In the genomic region with DNA sequence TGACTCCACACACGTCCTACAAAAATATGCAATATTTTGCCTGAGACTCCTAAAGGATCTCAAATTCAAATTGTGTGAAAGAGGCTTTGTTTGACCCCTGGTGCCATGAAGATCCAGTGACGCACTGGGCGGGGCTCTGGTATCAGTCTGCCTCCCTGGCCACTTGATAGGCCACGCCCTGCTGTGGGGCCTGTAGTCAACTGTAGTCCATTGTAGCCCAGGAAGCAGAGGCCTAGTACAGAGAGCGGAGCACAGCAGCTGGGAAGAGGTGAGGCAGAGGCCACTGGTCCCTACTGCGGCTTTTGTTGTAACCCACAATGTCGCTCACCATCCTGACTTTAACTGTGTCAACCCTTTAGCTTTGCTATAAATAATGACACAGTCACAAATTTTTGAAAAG, we compare ENCODE assay signal across 9 mouse cellular contexts.
DNase-seq lines count a peak whose midpoint lies in the region; ATAC-seq and TF ChIP-seq lines count a peak whose summit lies in the region.
"Had no signal": no experiment of that assay in that cellular context is flagged by ENCODE, and none has a peak within 500 bp of the region (broad histone marks: within the 10 kb centered on the region; RNA-seq: fewer than 3 reads in every experiment).

No protein-coding gene starts in this region.

- TF ChIP-seq CTCF in lung, adult 2 months (IDR thresholded peaks at IDR 0.05; ENCODE audit: insufficient read depth, low read length) = no peak

- TF ChIP-seq POLR2A in lung, adult 2 months (IDR thresholded peaks at IDR 0.05; ENCODE audit: borderline replicate concordance, extremely low read depth, low read depth, low read length) = no peak

- H3K27me3 ChIP-seq in embryonic facial prominence, embryonic 12.5 days = no peaks in the 10 kb centered on the region
- H3K27me3 ChIP-seq in liver, embryonic 11.5 days (replicated peaks; ENCODE audit: control insufficient read depth, insufficient read depth, low read length) = no peaks in the 10 kb centered on the region
- no peaks in the 10 kb centered on the region for H3K27me3 ChIP-seq in stomach, embryonic 14.5 days (ENCODE audit: control insufficient read depth, insufficient read depth, low read length)

- H3K4me3 ChIP-seq in lung, adult 2 months (replicated peaks; ENCODE audit: extremely low read depth, low read depth, low read length) = no peak overlapping the region
- no peak overlapping the region for H3K4me3 ChIP-seq in embryonic facial prominence, embryonic 12.5 days
- H3K4me3 ChIP-seq in liver, embryonic 11.5 days (ENCODE audit: low read depth, low read length) = no peak overlapping the region
- no peak overlapping the region for H3K4me3 ChIP-seq in stomach, embryonic 14.5 days (ENCODE audit: low read depth, low read length)
- H3K4me3 ChIP-seq: layer of hippocampus, adult 2 months had no signal

- intact Hi-C loops in left cerebral cortex, postnatal 14 days (cut with DNase I) = no loop called here

- H3K9me3 ChIP-seq in embryonic facial prominence, embryonic 12.5 days = no peaks in the 10 kb centered on the region
- no peaks in the 10 kb centered on the region for H3K9me3 ChIP-seq in liver, embryonic 11.5 days (ENCODE audit: control insufficient read depth, low read length)
- H3K9me3 ChIP-seq in stomach, embryonic 14.5 days (ENCODE audit: control insufficient read depth, low read depth, low read length) = no peaks in the 10 kb centered on the region

- WGBS in lung, adult 2 months = 83% methylated on average over 7 of the region's 7 CpGs
- WGBS in embryonic facial prominence, embryonic 12.5 days = 51% methylated on average over 7 of the region's 7 CpGs
- WGBS in liver, embryonic 11.5 days = 53% methylated on average over 7 of the region's 7 CpGs
- WGBS in stomach, embryonic 14.5 days = 78% methylated on average over 7 of the region's 7 CpGs

- ATAC-seq in embryonic facial prominence, embryonic 12.5 days (ENCODE audit: insufficient number of reproducible peaks, insufficient read depth, low FRiP score, low TSS enrichment) = 0 out of 2 replicates have a peak, but pooled peaks have one; percentile 56
- ATAC-seq in liver, embryonic 11.5 days (replicated peaks; ENCODE audit: low FRiP score) = peak; percentile 99
- ATAC-seq in stomach, embryonic 14.5 days (ENCODE audit: insufficient number of reproducible peaks, insufficient read depth, low FRiP score, low read depth) = peak; percentile 87

- H3K4me1 ChIP-seq in lung, adult 2 months (ENCODE audit: control insufficient read depth, insufficient read depth, low read length) = no peaks in the 10 kb centered on the region; the same call in 1 of the 2 replicates
- H3K4me1 ChIP-seq in embryonic facial prominence, embryonic 12.5 days = peaks cover 6% of the 10 kb centered on the region; the same call in 1 of the 2 replicates
- peaks cover 24% of the 10 kb centered on the region for H3K4me1 ChIP-seq in liver, embryonic 11.5 days (replicated peaks; ENCODE audit: control insufficient read depth, insufficient read depth, low read length)
- no peaks in the 10 kb centered on the region for H3K4me1 ChIP-seq in stomach, embryonic 14.5 days (ENCODE audit: control insufficient read depth, insufficient read depth, low read length)

- H3K9ac ChIP-seq in embryonic facial prominence, embryonic 12.5 days = no peak overlapping the region
- peak overlapping the region; percentile 4; the same call in 1 of the 2 replicates for H3K9ac ChIP-seq in liver, embryonic 11.5 days (ENCODE audit: low read depth, low read length)
- no peak overlapping the region for H3K9ac ChIP-seq in stomach, embryonic 14.5 days (replicated peaks; ENCODE audit: low read depth, low read length)

- no peak overlapping the region for H3K4me2 ChIP-seq in embryonic facial prominence, embryonic 12.5 days (replicated peaks)
- H3K4me2 ChIP-seq in liver, embryonic 11.5 days = peak overlapping the region; percentile 43
- H3K4me2 ChIP-seq in stomach, embryonic 14.5 days (replicated peaks; ENCODE audit: low read depth, low read length) = no peak overlapping the region

- no peak overlapping the region for H3K27ac ChIP-seq in embryonic facial prominence, embryonic 12.5 days
- peak overlapping the region; percentile 30 for H3K27ac ChIP-seq in liver, embryonic 11.5 days (ENCODE audit: low read depth, low read length)
- H3K27ac ChIP-seq in stomach, embryonic 14.5 days (ENCODE audit: low read length) = no peak overlapping the region

- no peaks in the 10 kb centered on the region for H3K36me3 ChIP-seq in embryonic facial prominence, embryonic 12.5 days
- H3K36me3 ChIP-seq in liver, embryonic 11.5 days (ENCODE audit: control insufficient read depth, insufficient read depth, low read length) = no peaks in the 10 kb centered on the region
- no peaks in the 10 kb centered on the region for H3K36me3 ChIP-seq in stomach, embryonic 14.5 days (ENCODE audit: control insufficient read depth, insufficient read depth, low read length)

- DNase-seq in lung, postnatal 10 days = peak; percentile 9
- no peak for DNase-seq in lung, adult 2 months
- DNase-seq in liver, embryonic 11.5 days (ENCODE audit: low spot score) = peak; percentile 63
- DNase-seq in layer of hippocampus, postnatal 14 days (ENCODE audit: low spot score in 2 of 2) = no peak
- DNase-seq in heart, adult 9 months (ENCODE audit: low spot score in 2 of 2) = no peak
- DNase-seq in left cerebral cortex, postnatal 14 days (ENCODE audit: low spot score in 2 of 2) = no peak

Comparison
In these comparisons a context has a peak if more than half of its experiments do, and no peak if none do; other contexts are left out.
1. DNase-seq: peak in lung, postnatal 10 days (single experiment) and liver, embryonic 11.5 days (single experiment); none in lung, adult 2 months (single experiment), layer of hippocampus, postnatal 14 days (0 of 2), heart, adult 9 months (0 of 2) and left cerebral cortex, postnatal 14 days (0 of 2).
2. Peak in every context shown above with its lines, with median percentiles within 50 percentile points of each other: ATAC-seq.